Mouse (Mus musculus): ENCODE measurements around the gene Acsm2. TPM values are rescaled to one million over a fixed set of nuclear protein-coding genes. Genes with fewer than 3 reads are reported as not detected.
"Not testable (repeated sequence)": the region's sequence is repeated elsewhere in the genome, so short reads cannot be mapped to it uniquely, and the experiment has no call there.

Gene Acsm2
- polyA plus RNA-seq, 1 experiment from 2014 or later, result not detected

DNA sequence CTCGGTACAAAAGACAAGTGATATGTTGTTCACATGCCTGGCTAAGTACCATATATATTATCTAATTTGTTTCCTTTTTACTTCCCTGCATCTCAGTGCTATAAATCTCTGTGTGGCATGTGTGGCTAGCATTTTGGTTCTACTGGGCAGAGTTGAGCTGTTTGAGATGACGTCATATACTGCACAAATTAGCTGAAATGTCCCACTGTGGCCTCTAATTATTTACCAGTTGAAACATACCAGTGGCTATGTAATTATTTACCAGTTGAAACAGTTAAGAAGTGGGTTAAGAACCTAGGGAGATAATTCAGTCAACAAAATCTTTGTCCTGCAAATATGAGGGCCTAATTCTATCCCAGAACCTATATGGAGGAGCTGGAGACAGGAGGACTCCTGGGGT, 26.6 kb upstream of the Acsm2 start:
- H3K27ac ChIP-seq, result no peak overlapping the region
- no peak overlapping the region for H3K9ac ChIP-seq
- ATAC-seq, result no peak
- H3K4me2 ChIP-seq, result no peak overlapping the region
- H3K27me3 ChIP-seq (replicated peaks), result no peaks in the 10 kb centered on the region
- H3K4me3 ChIP-seq, result no peak overlapping the region
- 65% methylated on average over 2 of the region's 2 CpGs for WGBS (ENCODE audit: insufficient replicate concordance)
- H3K36me3 ChIP-seq, result no peaks in the 10 kb centered on the region
- no peaks in the 10 kb centered on the region for H3K4me1 ChIP-seq
- no peaks in the 10 kb centered on the region for H3K9me3 ChIP-seq (replicated peaks)

DNA sequence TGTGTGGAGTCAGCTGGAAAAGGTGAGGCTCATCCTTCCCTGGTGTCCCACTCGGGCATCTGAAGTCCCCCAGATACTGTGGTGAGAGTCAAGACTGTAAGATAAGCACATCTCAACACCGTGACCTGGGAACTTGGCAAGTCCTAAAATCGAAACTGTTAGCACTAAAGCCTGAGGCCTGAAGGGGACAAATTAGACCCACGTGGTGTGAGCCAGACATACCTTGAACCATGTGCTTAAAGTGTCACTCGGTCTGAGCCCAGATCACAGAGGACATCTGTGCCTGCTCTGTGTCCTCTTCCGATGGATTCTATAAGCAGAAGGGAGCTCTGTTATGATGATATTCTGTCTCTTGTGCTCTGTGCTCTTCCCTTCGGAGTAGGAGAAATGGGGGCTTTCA, 25.5 kb upstream of the Acsm2 start:
- no peak for ATAC-seq

GRCm38 (mm10) chr7:119532924-119533323, 21.2 kb upstream of the Acsm2 start:
- Histone ChIP-seq H3K27me3 (replicated peaks) (no peaks in the 10 kb centered on the region), H3K9me3 (replicated peaks) (no peaks in the 10 kb centered on the region), H3K4me1 (no peaks in the 10 kb centered on the region), H3K36me3 (no peaks in the 10 kb centered on the region), H3K27ac (no peak overlapping the region), H3K4me2 (no peak overlapping the region), H3K9ac (no peak overlapping the region), H3K4me3 (no peak overlapping the region)
- ATAC-seq, result no peak
- 29% methylated on average over 1 of the region's 1 CpGs for WGBS (ENCODE audit: insufficient replicate concordance)

More for the DNA sequence above, 25.5 kb upstream of the Acsm2 start:
- Histone ChIP-seq H3K4me1 (no peaks in the 10 kb centered on the region), H3K4me2 (no peak overlapping the region), H3K9me3 (replicated peaks) (no peaks in the 10 kb centered on the region), H3K27ac (no peak overlapping the region), H3K9ac (no peak overlapping the region), H3K4me3 (no peak overlapping the region), H3K36me3 (no peaks in the 10 kb centered on the region), H3K27me3 (replicated peaks) (no peaks in the 10 kb centered on the region)
- 69% methylated on average over 7 of the region's 7 CpGs for WGBS (ENCODE audit: insufficient replicate concordance)

DNA sequence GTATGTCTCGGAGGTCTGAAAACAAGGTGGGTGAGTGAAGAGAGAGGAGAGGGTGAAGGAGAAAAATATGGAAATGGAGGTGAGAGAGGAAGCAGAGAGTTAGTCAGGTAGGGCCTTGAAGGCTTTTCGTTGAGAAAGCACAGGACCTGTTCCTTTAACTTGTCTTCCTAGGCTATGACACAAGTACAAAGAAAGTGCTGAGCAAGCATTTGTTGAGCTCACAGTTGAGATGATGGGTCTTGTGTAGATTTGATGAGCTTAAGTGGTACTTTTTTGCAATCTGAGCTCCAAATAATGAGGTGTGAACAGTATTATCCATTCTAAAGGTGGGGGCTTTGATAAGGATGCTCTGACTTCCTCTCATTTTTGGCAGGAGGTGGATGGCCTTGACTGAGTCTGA, 19.8 kb upstream of the Acsm2 start:
- no peak for ATAC-seq
- Histone ChIP-seq H3K9me3 (replicated peaks) (no peaks in the 10 kb centered on the region), H3K27ac (no peak overlapping the region), H3K4me1 (no peaks in the 10 kb centered on the region), H3K4me2 (no peak overlapping the region), H3K27me3 (replicated peaks) (no peaks in the 10 kb centered on the region), H3K4me3 (no peak overlapping the region), H3K36me3 (no peaks in the 10 kb centered on the region), H3K9ac (no peak overlapping the region)
- WGBS (ENCODE audit: insufficient replicate concordance), result 53% methylated on average over 2 of the region's 2 CpGs

- Histone ChIP-seq H3K27me3 (replicated peaks) (no peaks in the 10 kb centered on the region), H3K9ac (no peak overlapping the region), H3K27ac (no peak overlapping the region), H3K9me3 (replicated peaks) (no peaks in the 10 kb centered on the region), H3K36me3 (no peaks in the 10 kb centered on the region), H3K4me1 (no peaks in the 10 kb centered on the region), H3K4me2 (no peak overlapping the region), H3K4me3 (no peak overlapping the region)
- WGBS (ENCODE audit: insufficient replicate concordance), result 42% methylated on average over 2 of the region's 2 CpGs
- ATAC-seq, result no peak
These were observed 11.7 kb upstream of the Acsm2 start for GRCm38 (mm10) chr7:119542445-119542844.

DNA sequence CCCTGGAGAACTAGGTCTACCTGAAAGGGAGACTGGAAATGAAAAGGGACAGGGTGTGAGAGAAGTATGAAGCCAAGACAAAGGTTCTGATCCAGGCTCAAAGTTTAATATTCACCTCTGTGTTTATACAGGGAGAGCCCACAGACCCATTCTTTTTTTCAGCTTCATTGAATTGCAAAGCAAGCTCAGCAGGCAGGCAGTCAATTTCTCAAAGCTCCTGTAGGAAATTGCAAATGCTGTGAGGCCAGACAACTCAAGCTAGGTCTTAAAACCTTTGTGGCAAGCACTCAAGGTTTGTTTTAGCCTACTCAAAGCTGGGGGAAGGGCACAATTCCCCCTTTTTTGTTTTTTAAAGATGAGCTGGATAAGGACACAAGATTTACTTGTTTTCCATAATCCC, 8.6 kb upstream of the Acsm2 start:
- H3K4me1 ChIP-seq, result no peaks in the 10 kb centered on the region
- H3K9ac ChIP-seq, result no peak overlapping the region
- no peak overlapping the region for H3K4me2 ChIP-seq
- ATAC-seq, result no peak
- H3K27ac ChIP-seq, result no peak overlapping the region
- H3K27me3 ChIP-seq (replicated peaks), result no peaks in the 10 kb centered on the region
- no peaks in the 10 kb centered on the region for H3K9me3 ChIP-seq (replicated peaks)
- H3K36me3 ChIP-seq, result no peaks in the 10 kb centered on the region
- H3K4me3 ChIP-seq, result no peak overlapping the region

DNA sequence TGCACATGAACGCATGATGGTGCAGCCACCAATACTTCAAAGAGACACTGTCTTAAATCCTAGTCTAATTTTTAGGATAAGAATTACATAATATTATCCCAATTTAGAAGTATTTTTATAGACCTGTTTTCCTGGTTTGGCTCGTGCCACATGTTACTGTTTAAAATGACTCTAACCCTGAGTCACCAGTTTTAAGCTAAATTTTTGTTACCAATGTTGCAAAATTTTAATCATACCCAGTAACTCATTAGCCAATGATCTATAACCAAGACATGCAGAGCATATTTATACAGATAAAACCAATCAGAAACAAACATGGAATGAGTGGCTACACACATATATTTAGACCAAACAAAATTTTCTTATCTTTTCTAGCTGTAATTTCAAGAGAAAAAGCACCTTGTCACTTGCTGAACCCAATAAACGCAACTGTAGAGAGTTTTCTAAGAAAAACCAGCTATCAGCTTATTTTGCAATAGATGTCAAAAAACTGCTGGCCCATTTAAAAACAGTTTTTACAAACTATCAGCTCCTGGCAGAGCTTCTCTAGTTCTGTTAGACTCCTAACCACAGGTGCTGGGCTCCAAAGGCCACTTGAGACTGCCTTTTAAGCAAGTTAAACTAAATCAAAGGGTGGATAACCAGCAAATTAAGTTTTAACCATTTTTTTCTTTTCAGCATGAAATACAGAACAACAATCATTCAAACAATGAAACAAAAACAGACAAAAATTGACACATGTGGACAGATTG, 3.5 kb upstream of the Acsm2 start:
- no peak overlapping the region for H3K27ac ChIP-seq
- no peak overlapping the region for H3K4me3 ChIP-seq
- WGBS (ENCODE audit: insufficient replicate concordance), result 54% methylated on average over 3 of the region's 3 CpGs
- H3K36me3 ChIP-seq, result no peaks in the 10 kb centered on the region
- H3K4me2 ChIP-seq, result no peak overlapping the region
- no peak overlapping the region for H3K9ac ChIP-seq
- no peaks in the 10 kb centered on the region for H3K4me1 ChIP-seq
- no peak for ATAC-seq
- no peaks in the 10 kb centered on the region for H3K9me3 ChIP-seq (replicated peaks)
- H3K27me3 ChIP-seq (replicated peaks), result no peaks in the 10 kb centered on the region

- Histone ChIP-seq H3K9me3 (replicated peaks) (no peaks in the 10 kb centered on the region), H3K4me1 (no peaks in the 10 kb centered on the region), H3K4me3 (no peak overlapping the region), H3K27me3 (replicated peaks) (no peaks in the 10 kb centered on the region), H3K9ac (no peak overlapping the region), H3K4me2 (no peak overlapping the region), H3K27ac (no peak overlapping the region), H3K36me3 (no peaks in the 10 kb centered on the region)
- WGBS (ENCODE audit: insufficient replicate concordance), result 61% methylated on average over 3 of the region's 3 CpGs
- ATAC-seq, result no peak
These were observed 5.8 kb downstream of the Acsm2 start for GRCm38 (mm10) chr7:119559789-119560451.

- no peak overlapping the region for H3K27ac ChIP-seq
- no peaks in the 10 kb centered on the region for H3K36me3 ChIP-seq
- no peak overlapping the region for H3K4me2 ChIP-seq
- no peaks in the 10 kb centered on the region for H3K27me3 ChIP-seq (replicated peaks)
- no peak for ATAC-seq
- H3K9ac ChIP-seq, result no peak overlapping the region
- no peaks in the 10 kb centered on the region for H3K9me3 ChIP-seq (replicated peaks)
- 55% methylated on average over 3 of the region's 3 CpGs for WGBS (ENCODE audit: insufficient replicate concordance)
- H3K4me1 ChIP-seq, result no peaks in the 10 kb centered on the region
- H3K4me3 ChIP-seq, result no peak overlapping the region
These were observed 6.3 kb downstream of the Acsm2 start for GRCm38 (mm10) chr7:119560452-119560835.

GRCm38 (mm10) chr7:119561441-119561840, 7.3 kb downstream of the Acsm2 start:
- WGBS (ENCODE audit: insufficient replicate concordance), result 34% methylated on average over 4 of the region's 4 CpGs
- Histone ChIP-seq H3K4me2 (no peak overlapping the region), H3K27me3 (replicated peaks) (no peaks in the 10 kb centered on the region), H3K36me3 (no peaks in the 10 kb centered on the region), H3K9ac (no peak overlapping the region), H3K4me1 (no peaks in the 10 kb centered on the region), H3K4me3 (no peak overlapping the region), H3K27ac (no peak overlapping the region), H3K9me3 (replicated peaks) (no peaks in the 10 kb centered on the region)
- no peak for ATAC-seq

DNA sequence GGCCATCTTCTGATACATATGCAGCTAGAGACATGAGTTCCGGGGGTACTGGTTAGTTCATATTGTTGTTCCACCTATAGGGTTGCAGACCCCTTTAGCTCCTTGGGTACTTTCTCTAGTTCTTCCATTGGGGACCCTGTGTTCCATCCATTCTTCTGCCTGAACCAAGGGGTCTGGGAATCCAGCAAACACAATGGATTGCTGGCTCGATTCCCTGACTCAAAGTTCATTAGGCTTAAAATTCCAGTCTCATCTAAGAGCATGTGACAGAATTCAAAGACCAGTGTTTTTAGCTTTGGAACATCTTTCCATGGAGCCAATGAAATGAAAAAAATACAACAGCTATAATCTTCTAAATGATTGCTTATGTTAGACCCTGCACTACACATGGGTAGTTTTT, 8.3 kb downstream of the Acsm2 start:
- not testable (repeated sequence) for H3K4me1 ChIP-seq; H3K4me2 ChIP-seq; H3K9me3 ChIP-seq (replicated peaks); H3K36me3 ChIP-seq; H3K4me3 ChIP-seq; H3K27ac ChIP-seq; H3K27me3 ChIP-seq (replicated peaks); H3K9ac ChIP-seq; ATAC-seq
- 60% methylated on average over 2 of the region's 2 CpGs for WGBS (ENCODE audit: insufficient replicate concordance)

- ATAC-seq, result no peak
- 55% methylated on average over 3 of the region's 3 CpGs for WGBS (ENCODE audit: insufficient replicate concordance)
- no peak overlapping the region for H3K9ac ChIP-seq
- H3K36me3 ChIP-seq, result no peaks in the 10 kb centered on the region
- H3K4me3 ChIP-seq, result no peak overlapping the region
- no peaks in the 10 kb centered on the region for H3K27me3 ChIP-seq (replicated peaks)
- H3K9me3 ChIP-seq (replicated peaks), result no peaks in the 10 kb centered on the region
- H3K4me1 ChIP-seq, result no peaks in the 10 kb centered on the region
- no peak overlapping the region for H3K4me2 ChIP-seq
- H3K27ac ChIP-seq, result no peak overlapping the region
These were observed 40.5 kb downstream of the Acsm2 start for GRCm38 (mm10) chr7:119594530-119595107.
